Mouse (Mus musculus) bone marrow, adult 2 months (tissue): ENCODE results near the gene Olfr1113.

ENCODE experiments used
- CTCF ChIP-seq: fragments of 200-500 bp; IDR thresholded peaks from 2 replicates; pipeline ENCODE4 v1.5.1; 2011; ENCODE audit warnings: low read length, control low read depth; ENCODE audit not compliant: control insufficient read depth, insufficient read depth
- POLR2A ChIP-seq: fragments of 200-500 bp; IDR thresholded peaks from 2 replicates; pipeline ENCODE4 v1.6.1; 2011; ENCODE audit warnings: low read depth, mild to moderate bottlenecking, control low read depth, low read length, borderline replicate concordance; ENCODE audit not compliant: control insufficient read depth

DNA sequence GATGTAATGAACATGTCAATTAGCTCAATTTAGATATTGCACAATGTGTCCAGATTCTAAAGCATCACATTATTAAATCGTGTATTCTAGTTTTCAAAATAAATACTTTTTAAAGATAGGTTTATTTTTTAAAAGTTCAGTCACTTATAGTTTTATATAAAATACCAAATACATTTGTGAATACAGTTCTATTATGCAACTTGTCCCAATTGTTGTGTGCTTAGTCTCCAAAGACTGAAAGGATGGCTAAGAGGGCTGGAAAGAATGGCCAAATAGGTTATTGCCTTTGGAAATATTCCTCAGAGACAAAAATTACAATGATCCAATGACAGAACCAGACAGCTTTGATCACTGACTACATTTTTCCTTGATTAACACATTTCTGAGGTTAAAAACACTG lies 21.3 kb upstream of the Olfr1113 start, which contains the start of gene Olfr1112:
- no peak for TF ChIP-seq CTCF
- TF ChIP-seq POLR2A, result no peak
